Mouse (Mus musculus): ENCODE data around the gene C130050O18Rik. TPM values are rescaled to one million over a fixed set of nuclear protein-coding genes. Genes with fewer than 3 reads are reported as not detected.

Gene C130050O18Rik
- total and polyA plus RNA-seq, 2 experiments from 2014 or later: 0.31 to 1.7 TPM

DNA sequence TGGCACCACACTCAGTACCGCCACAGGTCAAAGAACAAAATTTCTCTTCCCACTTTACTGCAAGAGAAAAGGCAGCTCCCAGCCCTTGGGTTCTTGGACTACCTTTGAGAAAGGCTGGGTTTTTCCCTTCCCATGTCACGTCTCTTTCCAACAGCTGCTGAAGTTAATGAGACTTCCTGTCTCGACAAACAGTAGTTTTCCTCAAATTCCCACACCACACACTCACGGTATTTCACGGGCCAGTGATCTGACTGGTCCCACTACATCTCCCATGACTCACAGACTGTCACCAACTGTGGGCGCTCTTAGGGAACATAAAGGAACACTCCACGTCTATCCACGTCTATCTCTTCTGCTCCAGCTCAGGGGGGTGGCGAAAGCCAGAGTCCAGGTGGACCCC, 20.1 kb downstream of the C130050O18Rik start:
- H3K27ac ChIP-seq (ENCODE audit: low read depth): no peak overlapping the region
- H3K9ac ChIP-seq (replicated peaks; ENCODE audit: low read depth, low read length): no peak overlapping the region
- DNase-seq (ENCODE audit: low spot score): no peak
- ATAC-seq (ENCODE audit: insufficient read depth, low read depth): no peak
- peaks cover 14% of the 10 kb centered on the region for H3K4me1 ChIP-seq (ENCODE audit: control insufficient read depth, insufficient read depth)
- no peak overlapping the region for H3K4me3 ChIP-seq (ENCODE audit: low read depth, low read length)
- H3K4me2 ChIP-seq (ENCODE audit: low read depth, low read length): no peak overlapping the region
- no peaks in the 10 kb centered on the region for H3K9me3 ChIP-seq (replicated peaks; ENCODE audit: control insufficient read depth, low read length)
- H3K27me3 ChIP-seq (ENCODE audit: control insufficient read depth, insufficient read depth, low read length): 0 out of 2 replicates have a peak, but pooled peaks cover 7% of the 10 kb centered on the region
- no peaks in the 10 kb centered on the region for H3K36me3 ChIP-seq (replicated peaks; ENCODE audit: control insufficient read depth, insufficient read depth, low read length)
- TF ChIP-seq EP300 (IDR thresholded peaks at IDR 0.05; ENCODE audit: low read depth) (no peak), CTCF (IDR thresholded peaks at IDR 0.05; ENCODE audit: low read depth) (no peak)
- WGBS: 68% methylated on average over 9 of the region's 9 CpGs

DNA sequence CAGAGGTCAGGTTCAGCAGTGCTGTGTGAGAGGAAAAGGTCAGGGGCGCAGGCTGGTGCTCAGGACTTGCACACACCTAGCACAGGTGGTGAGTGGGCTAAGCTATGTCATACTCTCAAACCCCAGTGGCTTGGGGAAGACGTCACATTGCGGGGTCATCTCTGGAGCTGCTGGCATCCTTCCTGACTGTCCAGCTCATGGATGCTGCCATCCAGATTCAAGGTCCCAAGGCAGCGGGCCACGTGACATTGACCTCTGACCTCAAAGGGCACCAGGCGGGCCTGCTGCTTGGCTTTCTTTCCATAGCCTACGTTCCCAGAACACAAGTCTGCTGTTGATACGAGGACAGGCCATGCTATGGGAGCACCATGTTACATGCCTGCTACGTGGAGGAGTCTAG, 21.9 kb downstream of the C130050O18Rik start:
- DNase-seq (ENCODE audit: low spot score) (no peak), ATAC-seq (ENCODE audit: insufficient read depth, low read depth) (no peak)
- Histone ChIP-seq H3K27me3 (ENCODE audit: control insufficient read depth, insufficient read depth, low read length) (0 out of 2 replicates have a peak, but pooled peaks cover 7% of the 10 kb centered on the region), H3K4me2 (ENCODE audit: low read depth, low read length) (no peak overlapping the region), H3K27ac (ENCODE audit: low read depth) (no peak overlapping the region), H3K4me1 (ENCODE audit: control insufficient read depth, insufficient read depth) (peaks cover 10% of the 10 kb centered on the region), H3K9me3 (replicated peaks; ENCODE audit: control insufficient read depth, low read length) (no peaks in the 10 kb centered on the region), H3K9ac (replicated peaks; ENCODE audit: low read depth, low read length) (no peak overlapping the region), H3K4me3 (ENCODE audit: low read depth, low read length) (no peak overlapping the region), H3K36me3 (replicated peaks; ENCODE audit: control insufficient read depth, insufficient read depth, low read length) (no peaks in the 10 kb centered on the region)
- no peak for TF ChIP-seq EP300 (IDR thresholded peaks at IDR 0.05; ENCODE audit: low read depth)
- TF ChIP-seq CTCF (IDR thresholded peaks at IDR 0.05; ENCODE audit: low read depth): no peak
- 91% methylated on average over 9 of the region's 9 CpGs for WGBS

DNA sequence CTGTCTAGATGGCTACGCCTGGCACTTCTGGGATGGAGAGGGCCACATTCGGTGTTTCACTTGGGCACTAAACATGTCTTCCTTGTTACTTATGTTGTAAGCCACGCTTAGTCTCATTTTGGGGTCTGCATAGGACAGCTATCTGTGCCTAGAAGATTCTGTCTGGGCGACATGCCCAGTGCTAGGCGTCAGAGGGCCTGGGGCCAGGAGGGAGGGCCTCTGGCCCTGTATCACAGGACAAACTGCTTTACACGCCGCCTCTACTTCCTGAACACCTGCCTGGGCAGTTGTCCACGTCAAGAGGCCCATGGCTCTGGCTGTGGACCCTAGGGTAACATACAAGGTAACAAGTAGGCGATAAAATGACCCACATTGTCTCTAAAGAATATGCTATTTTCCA, 22.9 kb downstream of the C130050O18Rik start:
- H3K4me1 ChIP-seq (ENCODE audit: control insufficient read depth, insufficient read depth): peaks cover 10% of the 10 kb centered on the region
- ATAC-seq (ENCODE audit: insufficient read depth, low read depth): peak; percentile 66; the same call in 1 of the 2 replicates
- H3K4me2 ChIP-seq (ENCODE audit: low read depth, low read length): no peak overlapping the region
- H3K36me3 ChIP-seq (replicated peaks; ENCODE audit: control insufficient read depth, insufficient read depth, low read length): no peaks in the 10 kb centered on the region
- H3K9me3 ChIP-seq (replicated peaks; ENCODE audit: control insufficient read depth, low read length): no peaks in the 10 kb centered on the region
- no peak overlapping the region for H3K9ac ChIP-seq (replicated peaks; ENCODE audit: low read depth, low read length)
- DNase-seq (ENCODE audit: low spot score): peak; percentile 61
- no peak overlapping the region for H3K4me3 ChIP-seq (ENCODE audit: low read depth, low read length)
- 0 out of 2 replicates have a peak, but pooled peaks cover 7% of the 10 kb centered on the region for H3K27me3 ChIP-seq (ENCODE audit: control insufficient read depth, insufficient read depth, low read length)
- H3K27ac ChIP-seq (ENCODE audit: low read depth): no peak overlapping the region
- 25% methylated on average over 9 of the region's 9 CpGs for WGBS
- TF ChIP-seq EP300 (IDR thresholded peaks at IDR 0.05; ENCODE audit: low read depth): no peak
- no peak for TF ChIP-seq CTCF (IDR thresholded peaks at IDR 0.05; ENCODE audit: low read depth)

DNA sequence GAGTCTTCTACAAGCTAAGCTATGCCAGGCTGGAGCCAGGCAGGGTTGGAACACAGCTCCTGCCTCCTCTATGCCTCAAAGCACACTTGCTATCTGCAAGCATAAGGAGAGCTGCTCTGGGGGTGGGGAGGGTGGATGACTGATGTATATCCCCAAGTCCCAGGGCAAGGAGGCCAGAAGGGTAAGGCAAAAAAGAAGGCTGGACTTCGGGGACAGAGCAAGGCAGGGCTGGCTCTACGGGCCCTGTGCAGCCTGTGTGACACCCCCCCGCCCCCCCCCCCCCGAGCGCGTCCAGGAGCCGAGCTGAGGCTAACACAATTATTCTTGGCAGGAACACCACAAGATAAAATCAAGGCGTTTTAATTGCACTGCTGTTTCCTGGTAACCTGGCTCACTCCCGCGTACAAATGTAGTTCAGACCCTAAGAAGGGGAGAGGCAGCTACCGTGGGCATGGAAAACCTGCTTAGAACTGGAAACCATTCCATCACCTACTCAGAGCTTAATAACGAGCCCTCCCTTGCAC, 24.8 kb downstream of the C130050O18Rik start:
- Histone ChIP-seq H3K9ac (replicated peaks; ENCODE audit: low read depth, low read length) (no peak overlapping the region), H3K4me1 (ENCODE audit: control insufficient read depth, insufficient read depth) (peaks cover 10% of the 10 kb centered on the region), H3K4me3 (ENCODE audit: low read depth, low read length) (no peak overlapping the region), H3K27ac (ENCODE audit: low read depth) (no peak overlapping the region), H3K27me3 (ENCODE audit: control insufficient read depth, insufficient read depth, low read length) (0 out of 2 replicates have a peak, but pooled peaks cover 4% of the 10 kb centered on the region), H3K36me3 (replicated peaks; ENCODE audit: control insufficient read depth, insufficient read depth, low read length) (no peaks in the 10 kb centered on the region), H3K4me2 (ENCODE audit: low read depth, low read length) (no peak overlapping the region), H3K9me3 (replicated peaks; ENCODE audit: control insufficient read depth, low read length) (no peaks in the 10 kb centered on the region)
- TF ChIP-seq EP300 (IDR thresholded peaks at IDR 0.05; ENCODE audit: low read depth) (no peak), CTCF (IDR thresholded peaks at IDR 0.05; ENCODE audit: low read depth) (no peak)
- ATAC-seq (ENCODE audit: insufficient read depth, low read depth) (peak; percentile 16; the same call in 1 of the 2 replicates), DNase-seq (ENCODE audit: low spot score) (no peak)
- 15% methylated on average over 11 of the region's 12 CpGs for WGBS

DNA sequence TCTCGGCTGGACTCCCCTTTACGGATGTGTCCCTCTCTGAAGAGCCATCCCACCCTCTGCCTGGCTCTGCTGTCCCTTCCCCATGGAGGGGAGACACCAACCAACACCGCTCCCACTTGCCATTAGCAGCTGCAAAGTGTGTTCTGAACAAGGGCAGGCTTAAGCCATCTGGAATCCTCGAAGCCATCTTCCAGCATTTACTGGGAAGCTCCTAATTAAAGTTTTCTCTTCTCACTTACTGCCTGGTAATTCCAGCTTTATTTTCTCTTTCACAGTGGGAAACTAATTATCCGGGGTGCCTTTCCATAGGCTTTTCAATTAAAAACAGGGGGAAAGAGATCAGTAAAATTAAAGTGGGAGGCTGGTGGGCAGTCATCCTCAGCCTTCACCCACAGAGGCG, 27.3 kb downstream of the C130050O18Rik start:
- 84% methylated on average over 6 of the region's 6 CpGs for WGBS
- no peak for ATAC-seq (ENCODE audit: insufficient read depth, low read depth)
- H3K27me3 ChIP-seq (ENCODE audit: control insufficient read depth, insufficient read depth, low read length): no peaks in the 10 kb centered on the region
- H3K9me3 ChIP-seq (replicated peaks; ENCODE audit: control insufficient read depth, low read length): no peaks in the 10 kb centered on the region
- H3K4me2 ChIP-seq (ENCODE audit: low read depth, low read length): no peak overlapping the region
- TF ChIP-seq CTCF (IDR thresholded peaks at IDR 0.05; ENCODE audit: low read depth): no peak
- no peak overlapping the region for H3K9ac ChIP-seq (replicated peaks; ENCODE audit: low read depth, low read length)
- H3K4me1 ChIP-seq (ENCODE audit: control insufficient read depth, insufficient read depth): peaks cover 10% of the 10 kb centered on the region
- H3K27ac ChIP-seq (ENCODE audit: low read depth): no peak overlapping the region
- H3K4me3 ChIP-seq (ENCODE audit: low read depth, low read length): no peak overlapping the region
- DNase-seq (ENCODE audit: low spot score): no peak
- no peaks in the 10 kb centered on the region for H3K36me3 ChIP-seq (replicated peaks; ENCODE audit: control insufficient read depth, insufficient read depth, low read length)

Data from heart, postnatal 0 days (tissue).